30 mouse cellular contexts compared by ENCODE assay signal in the genomic region with DNA sequence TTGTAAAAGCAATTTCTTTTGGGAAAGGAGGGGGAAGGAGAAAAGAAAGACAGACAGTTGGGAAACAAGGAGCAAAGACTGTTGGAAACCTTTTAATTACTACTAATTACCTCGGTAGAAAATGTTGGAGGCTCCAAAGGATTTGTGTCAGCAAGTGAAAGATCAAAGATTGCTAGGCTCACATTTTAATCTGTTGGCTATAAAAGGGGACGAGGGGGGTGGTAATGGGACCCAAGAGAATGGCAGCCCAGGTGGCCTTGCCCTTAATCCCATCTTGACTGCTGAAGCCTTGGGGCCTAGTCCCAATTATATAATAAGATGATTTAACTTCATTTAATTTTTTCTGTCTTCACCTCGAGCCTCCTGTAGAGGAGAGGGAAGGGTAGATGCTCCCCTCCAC.
"Had no signal": no experiment of that assay in that cellular context is flagged by ENCODE, and none has a peak within 500 bp of the region (broad histone marks: within the 10 kb centered on the region; RNA-seq: fewer than 3 reads in every experiment).

No protein-coding gene starts in this region.

- H3K27ac ChIP-seq: left cerebral cortex, adult 2 months; limb, embryonic 10.5 days; limb, embryonic 12.5 days; limb, embryonic 13.5 days; limb, embryonic 15.5 days; liver, embryonic 12.5 days; liver, embryonic 13.5 days; liver, embryonic 14.5 days; liver, embryonic 15.5 days; lung, embryonic 15.5 days; macrophage; midbrain, embryonic 12.5 days; midbrain, embryonic 13.5 days; midbrain, embryonic 15.5 days had no signal

- DNase-seq: left cerebral cortex, postnatal 4 days; liver; liver, embryonic 13.5 days; liver, postnatal 0 days; lung, adult 18-20 months; lung, adult 2 months; lung, embryonic 14.5 days; lung, postnatal 10 days; lung, postnatal 14 days; lung, postnatal 36 days; lung, postnatal 4 days; midbrain, embryonic 14.5 days had no signal

- H3K9me3 ChIP-seq: limb, embryonic 10.5 days; limb, embryonic 12.5 days; limb, embryonic 13.5 days; limb, embryonic 15.5 days; liver, embryonic 12.5 days; liver, embryonic 13.5 days; liver, embryonic 15.5 days; lung, embryonic 15.5 days; megakaryocyte, embryonic 14.5 days; midbrain, embryonic 10.5 days; midbrain, embryonic 12.5 days; midbrain, embryonic 13.5 days; midbrain, embryonic 15.5 days had no signal

- H3K4me3 ChIP-seq: left cerebral cortex, adult 2 months; limb, embryonic 10.5 days; limb, embryonic 12.5 days; limb, embryonic 13.5 days; limb, embryonic 15.5 days; liver, embryonic 12.5 days; liver, embryonic 13.5 days; liver, embryonic 15.5 days; lung, embryonic 15.5 days; megakaryocyte, embryonic 14.5 days; midbrain, embryonic 10.5 days; midbrain, embryonic 12.5 days; midbrain, embryonic 13.5 days; midbrain, embryonic 15.5 days; myocyte had no signal

- H3K4me2 ChIP-seq: limb, embryonic 12.5 days; limb, embryonic 13.5 days; limb, embryonic 15.5 days; liver, embryonic 11.5 days; liver, embryonic 12.5 days; liver, embryonic 13.5 days; liver, embryonic 15.5 days; lung, embryonic 14.5 days; lung, embryonic 15.5 days; midbrain, embryonic 12.5 days; midbrain, embryonic 13.5 days; midbrain, embryonic 15.5 days had no signal

- H3K27me3 ChIP-seq: limb, embryonic 15.5 days; liver, embryonic 12.5 days; liver, embryonic 13.5 days; liver, embryonic 15.5 days; lung, embryonic 15.5 days; megakaryocyte, embryonic 14.5 days had no signal

- H3K4me1 ChIP-seq: limb, embryonic 12.5 days; limb, embryonic 13.5 days; limb, embryonic 15.5 days; liver, embryonic 12.5 days; liver, embryonic 13.5 days; liver, embryonic 15.5 days; lung, embryonic 15.5 days; midbrain, embryonic 15.5 days had no signal

- H3K36me3 ChIP-seq: limb, embryonic 10.5 days; limb, embryonic 12.5 days; limb, embryonic 13.5 days; limb, embryonic 15.5 days; liver, embryonic 12.5 days; liver, embryonic 13.5 days; liver, embryonic 15.5 days; lung, embryonic 15.5 days; midbrain, embryonic 10.5 days; midbrain, embryonic 12.5 days; midbrain, embryonic 13.5 days; midbrain, embryonic 15.5 days had no signal

- H3K9ac ChIP-seq: limb, embryonic 12.5 days; limb, embryonic 13.5 days; limb, embryonic 15.5 days; liver, embryonic 12.5 days; liver, embryonic 13.5 days; liver, embryonic 14.5 days; liver, embryonic 15.5 days; liver, postnatal 0 days; lung, embryonic 14.5 days; lung, embryonic 15.5 days; midbrain, embryonic 12.5 days; midbrain, embryonic 13.5 days; midbrain, embryonic 15.5 days had no signal

- ATAC-seq: liver, embryonic 12.5 days; liver, postnatal 0 days; lung, postnatal 0 days; midbrain, embryonic 13.5 days; midbrain, embryonic 15.5 days had no signal
